8 mouse cellular contexts compared by ENCODE assay signal in genomic region chr11:53627859-53628258, GRCm38 (mm10). TPM values are rescaled to one million over a fixed set of nuclear protein-coding genes. Genes with fewer than 3 reads are reported as not detected.
DNase-seq lines count a peak whose midpoint lies in the region; ATAC-seq and TF ChIP-seq lines count a peak whose summit lies in the region.

No protein-coding gene starts in this region.

- peaks cover 0 to 39% of the 10 kb centered on the region in 2 experiments; a peak in 2 of 4 replicates for H3K36me3 ChIP-seq in MEL (ENCODE audit: control insufficient read depth in 1 of 2, insufficient read depth in 2 of 2, low read length in 2 of 2)
- H3K36me3 ChIP-seq in lung, embryonic 16.5 days (ENCODE audit: control insufficient read depth, insufficient read depth, low read length) = no peaks in the 10 kb centered on the region

- no peak overlapping the region for H3K4me2 ChIP-seq in lung, embryonic 16.5 days (ENCODE audit: low read depth, low read length)

- peak in 1 of 2 experiments; percentile 45; a peak in 1 of 4 replicates for TF ChIP-seq POLR2A in MEL (IDR thresholded peaks at IDR 0.05; ENCODE audit: control insufficient read depth in 1 of 2, insufficient read depth in 1 of 2, low read depth in 1 of 2, low read length in 2 of 2, poor library complexity in 1 of 2)

- TF ChIP-seq EP300 in MEL (IDR thresholded peaks at IDR 0.05; ENCODE audit: low read depth in 1 of 2, low read length in 2 of 2) = peak in 1 of 2 experiments; percentile 15; a peak in 1 of 4 replicates

- peak; percentile 81 to 87 for ATAC-seq in hematopoietic stem cell, adult 5-6 weeks (replicated peaks in 1 of 2; ENCODE audit: insufficient read depth in 1 of 2, low FRiP score in 2 of 2, low TSS enrichment in 1 of 2, low read depth in 1 of 2, poor library complexity in 2 of 2, severe bottlenecking in 2 of 2)
- peak; percentile 71; the same call in 1 of the 2 replicates for ATAC-seq in lung, embryonic 16.5 days (ENCODE audit: low read depth)

- peak overlapping the region; percentile 90 for H3K27ac ChIP-seq in MEL (ENCODE audit: control insufficient read depth, low read depth, low read length)
- H3K27ac ChIP-seq in lung, embryonic 16.5 days (ENCODE audit: low read length) = no peak overlapping the region

- peak; percentile 98 for DNase-seq in MEL (ENCODE audit: low read depth, low spot score)
- DNase-seq in brain, embryonic 18.5 days (ENCODE audit: low read depth, low spot score) = peak; percentile 26
- peak; percentile 51 for DNase-seq in fibroblast of lung, adult 2 months (ENCODE audit: low read depth)
- peak; percentile 69 for DNase-seq in layer of hippocampus, adult 9-11 months
- DNase-seq in retina, postnatal 1 day = peak; percentile 90
- DNase-seq in thymus, postnatal 36 days = peak; percentile 43 to 51

- H3K79me2 ChIP-seq in MEL (ENCODE audit: control insufficient read depth, insufficient read depth, low read length, poor library complexity) = peaks cover 2% of the 10 kb centered on the region; the same call in 1 of the 2 replicates

- TF ChIP-seq CTCF in MEL (IDR thresholded peaks at IDR 0.05 in 2 of 3, conservative IDR thresholded peaks at IDR 0.05 in 1 of 3; ENCODE audit: control insufficient read depth in 1 of 3, insufficient read depth in 1 of 3, low read depth in 2 of 3, low read length in 3 of 3, poor library complexity in 1 of 3, severe bottlenecking in 1 of 3) = peak; percentile 72 to 97 (median 89)

- peak; percentile 91 for TF ChIP-seq RAD21 in MEL (IDR thresholded peaks at IDR 0.05; ENCODE audit: low read depth, low read length)

- WGBS in lung, embryonic 16.5 days = 12% methylated on average over 1 of the region's 1 CpGs

- no peaks in the 10 kb centered on the region for H3K9me3 ChIP-seq in MEL (replicated peaks; ENCODE audit: insufficient read depth, low read length)
- no peaks in the 10 kb centered on the region for H3K9me3 ChIP-seq in lung, embryonic 16.5 days (ENCODE audit: control insufficient read depth, low read length)

- no peaks in the 10 kb centered on the region for H3K27me3 ChIP-seq in MEL (ENCODE audit: control insufficient read depth in 1 of 2, insufficient read depth in 2 of 2, low read length in 2 of 2)
- no peaks in the 10 kb centered on the region for H3K27me3 ChIP-seq in lung, embryonic 16.5 days (ENCODE audit: control insufficient read depth, insufficient read depth, low read depth, low read length)

- peaks cover 34 to 54% of the 10 kb centered on the region in 2 experiments for H3K4me1 ChIP-seq in MEL (ENCODE audit: control insufficient read depth in 1 of 2, insufficient read depth in 2 of 2, low read length in 2 of 2)
- H3K4me1 ChIP-seq in lung, embryonic 16.5 days (replicated peaks; ENCODE audit: control insufficient read depth, insufficient read depth, low read length) = no peaks in the 10 kb centered on the region

- H3K9ac ChIP-seq in MEL (ENCODE audit: control insufficient read depth, low read depth, low read length, poor library complexity, severe bottlenecking) = peak overlapping the region; percentile 69
- H3K9ac ChIP-seq in lung, embryonic 16.5 days (ENCODE audit: low read length) = no peak overlapping the region

- no peak overlapping the region for H3K4me3 ChIP-seq in MEL (ENCODE audit: control insufficient read depth in 1 of 2, insufficient read depth in 1 of 2, low read depth in 2 of 2, low read length in 2 of 2)
- no peak overlapping the region for H3K4me3 ChIP-seq in lung, embryonic 16.5 days (ENCODE audit: low read length)

TF ChIP-seq in MEL, 35 proteins besides CTCF, POLR2A, EP300 and RAD21:
- TF ChIP-seq SIN3A (IDR thresholded peaks at IDR 0.05; ENCODE audit: low read length) (peak; percentile 45; the same call in 1 of the 2 replicates), KAT2A (conservative IDR thresholded peaks at IDR 0.05; ENCODE audit: low read depth, low read length) (no peak), NELFE (IDR thresholded peaks at IDR 0.05; ENCODE audit: low read depth, low read length) (peak; percentile 32; the same call in 1 of the 2 replicates), TCF12 (IDR thresholded peaks at IDR 0.05; ENCODE audit: low read depth, low read length) (0 out of 2 replicates have a peak, but pooled peaks have one; percentile 3), MAFK (IDR thresholded peaks at IDR 0.05; ENCODE audit: borderline replicate concordance, low read depth, low read length) (no peak), MEF2A (IDR thresholded peaks at IDR 0.05; ENCODE audit: extremely low read depth, insufficient replicate concordance, low read depth, low read length, poor library complexity, severe bottlenecking) (no peak), MYC (IDR thresholded peaks at IDR 0.05; ENCODE audit: low read depth, low read length) (peak; percentile 68; the same call in 1 of the 2 replicates), ZMIZ1 (IDR thresholded peaks at IDR 0.05; ENCODE audit: low read depth, low read length) (no peak; the same call in 1 of the 2 replicates), MAZ (IDR thresholded peaks at IDR 0.05; ENCODE audit: low read depth, low read length) (peak; percentile 79; the same call in 1 of the 2 replicates), MYB (IDR thresholded peaks at IDR 0.05; ENCODE audit: low read depth, low read length) (no peak), UBTF (IDR thresholded peaks at IDR 0.05; ENCODE audit: borderline replicate concordance, insufficient read depth, low read depth, low read length) (no peak), ELF1 (IDR thresholded peaks at IDR 0.05; ENCODE audit: low read depth, low read length) (no peak), POLR2AphosphoS2 (IDR thresholded peaks at IDR 0.05; ENCODE audit: low read length) (no peak), BHLHE40 (IDR thresholded peaks at IDR 0.05; ENCODE audit: borderline replicate concordance, low read depth, low read length) (no peak), RCOR1 (IDR thresholded peaks at IDR 0.05; ENCODE audit: low read depth, low read length) (no peak), HCFC1 (IDR thresholded peaks at IDR 0.05; ENCODE audit: low read depth, low read length) (peak; percentile 54), MXI1 (IDR thresholded peaks at IDR 0.05; ENCODE audit: low read depth, low read length) (no peak; the same call in 1 of the 2 replicates), CHD1 (IDR thresholded peaks at IDR 0.05; ENCODE audit: low read depth, low read length) (no peak), JUND (IDR thresholded peaks at IDR 0.05; ENCODE audit: low read depth, low read length) (no peak), POLR2AphosphoS5 (IDR thresholded peaks at IDR 0.05; ENCODE audit: borderline replicate concordance, low read depth, low read length) (no peak), TBP (IDR thresholded peaks at IDR 0.05; ENCODE audit: low read depth, low read length) (peak; percentile 63; the same call in 1 of the 2 replicates), ZKSCAN1 (IDR thresholded peaks at IDR 0.05; ENCODE audit: low read depth, low read length) (no peak), ETS1 (IDR thresholded peaks at IDR 0.05; ENCODE audit: low read depth, low read length) (no peak; the same call in 1 of the 2 replicates), CHD2 (IDR thresholded peaks at IDR 0.05; ENCODE audit: low read length) (no peak), TAL1 (IDR thresholded peaks at IDR 0.05; ENCODE audit: low read length) (no peak), ZC3H11A (IDR thresholded peaks at IDR 0.05; ENCODE audit: low read depth, low read length) (peak; percentile 91), ZNF384 (IDR thresholded peaks at IDR 0.05; ENCODE audit: low read depth, low read length) (peak; percentile 45; the same call in 1 of the 2 replicates), GABPA (IDR thresholded peaks at IDR 0.05; ENCODE audit: low read depth, low read length) (no peak), E2F4 (IDR thresholded peaks at IDR 0.05; ENCODE audit: borderline replicate concordance, low read depth, low read length) (no peak), MAX (IDR thresholded peaks at IDR 0.05; ENCODE audit: low read length) (peak; percentile 83; the same call in 1 of the 2 replicates), GATA1 (IDR thresholded peaks at IDR 0.05; ENCODE audit: low read depth, low read length) (no peak; the same call in 1 of the 2 replicates), USF1 (IDR thresholded peaks at IDR 0.05; ENCODE audit: low read depth, low read length) (no peak), SMC3 (IDR thresholded peaks at IDR 0.05; ENCODE audit: low read depth, low read length) (peak; percentile 92), NRF1 (IDR thresholded peaks at IDR 0.05; ENCODE audit: insufficient read depth, low read depth, low read length, poor library complexity, severe bottlenecking) (no peak), USF2 (IDR thresholded peaks at IDR 0.05; ENCODE audit: borderline replicate concordance in 1 of 2, insufficient read depth in 1 of 2, low read depth in 1 of 2, low read length in 2 of 2) (no peak)

RNA-seq across cellular contexts. Expression of gene Il13, which starts 6.6 kb away (rescaled TPM):
- not detected in 2 replicates for total RNA-seq in MEL (2012; rRNA removed)
- polyA plus RNA-seq in MEL (2012; ENCODE audit: insufficient read depth in 1 of 2, insufficient read length in 2 of 2, low read depth in 1 of 2, low replicate concordance in 2 of 2, missing spikeins in 1 of 2) = not detected
- not detected in 2 replicates for total RNA-seq in hematopoietic stem cell, adult 5-6 weeks (2017)
- not detected in 2 replicates for polyA plus RNA-seq in lung, embryonic 16.5 days (2015; fragmentation: Nextera tagmentation; extraction: Ambion mirVana)

RNA-seq across cellular contexts. Expression of gene Il4, which starts 9.4 kb away (rescaled TPM):
- total RNA-seq in MEL (2012; rRNA removed) = 9.4 and 10.4 TPM in 2 replicates
- polyA plus RNA-seq in MEL (2012; ENCODE audit: insufficient read depth in 1 of 2, insufficient read length in 2 of 2, low read depth in 1 of 2, low replicate concordance in 2 of 2, missing spikeins in 1 of 2) = 1 to 10 TPM in 1 of 2 experiments, not detected in 1; 4.3 TPM
- total RNA-seq in hematopoietic stem cell, adult 5-6 weeks (2017) = 2.9 TPM in 1 of 2 replicates, not detected in the other
- polyA plus RNA-seq in lung, embryonic 16.5 days (2015; fragmentation: Nextera tagmentation; extraction: Ambion mirVana) = 1.0 and 1.4 TPM in 2 replicates

Comparison
In these comparisons a context has a peak if more than half of its experiments do, and no peak if none do; other contexts are left out.
1. DNase-seq: peak in every context shown above with its lines; median percentile 98 in MEL; 90 in retina, postnatal 1 day; 69 in layer of hippocampus, adult 9-11 months; 51 in fibroblast of lung, adult 2 months; 47 in thymus, postnatal 36 days; 26 in brain, embryonic 18.5 days.